Mouse (Mus musculus): Measurements from ENCODE around the gene Vmn1r40.

GRCm38 (mm10) chr6:89740466-89740865 is 33.1 kb downstream of the Vmn1r40 start, which contains the start of gene Vmn1r41:
- TF ChIP-seq POLR2A (IDR thresholded peaks at IDR 0.05; ENCODE audit: borderline replicate concordance, control insufficient read depth, low read depth, low read length) (no peak), CTCF (IDR thresholded peaks at IDR 0.05; ENCODE audit: control insufficient read depth, insufficient read depth, low read length) (no peak)
